Mouse (Mus musculus) cortical plate, adult 2 months (tissue): ENCODE results near the gene Nrp1. TPM values are rescaled to one million over a fixed set of nuclear protein-coding genes. Genes with fewer than 3 reads are reported as not detected.

Experiments
- H3K27ac ChIP-seq: fragments of 200-500 bp; 2 replicates; pipeline ENCODE4 v1.5.1; 2012; ENCODE audit warnings: low read length, control low read depth, inconsistent platforms; ENCODE audit not compliant: insufficient read depth
- H3K4me1 ChIP-seq: fragments of 200-500 bp; 2 replicates; pipeline ENCODE4 v1.6.1; 2011; ENCODE audit warnings: low read length; ENCODE audit not compliant: control insufficient read depth, insufficient read depth
- H3K4me3 ChIP-seq: fragments of 200-500 bp; 2 replicates; pipeline ENCODE4 v1.5.1; 2011; ENCODE audit warnings: mild to moderate bottlenecking, low read length, control low read depth; ENCODE audit not compliant: insufficient read depth
- CTCF ChIP-seq: fragments of 200-500 bp; IDR thresholded peaks from 2 replicates; pipeline ENCODE4 v1.5.1; 2011; ENCODE audit warnings: mild to moderate bottlenecking, control low read depth, low read length; ENCODE audit not compliant: insufficient read depth; ENCODE audit errors: extremely low read depth
- POLR2A ChIP-seq: fragments of 200-500 bp; IDR thresholded peaks from 2 replicates; pipeline ENCODE4 v1.6.1; 2011; ENCODE audit warnings: mild to moderate bottlenecking, low read length, control low read depth; ENCODE audit not compliant: insufficient read depth; ENCODE audit errors: extremely low read depth
- polyA plus RNA-seq: library from polyadenylated mRNA; depleted of rRNA; stranded (reverse); fragments of >200 nt; gene quantifications from 2 replicates; pipeline ENCODE4 v1.2.3, GENCODE M21; 2012

The Nrp1 gene
- polyA plus RNA-seq, 1 experiment: 12.9 TPM

DNA sequence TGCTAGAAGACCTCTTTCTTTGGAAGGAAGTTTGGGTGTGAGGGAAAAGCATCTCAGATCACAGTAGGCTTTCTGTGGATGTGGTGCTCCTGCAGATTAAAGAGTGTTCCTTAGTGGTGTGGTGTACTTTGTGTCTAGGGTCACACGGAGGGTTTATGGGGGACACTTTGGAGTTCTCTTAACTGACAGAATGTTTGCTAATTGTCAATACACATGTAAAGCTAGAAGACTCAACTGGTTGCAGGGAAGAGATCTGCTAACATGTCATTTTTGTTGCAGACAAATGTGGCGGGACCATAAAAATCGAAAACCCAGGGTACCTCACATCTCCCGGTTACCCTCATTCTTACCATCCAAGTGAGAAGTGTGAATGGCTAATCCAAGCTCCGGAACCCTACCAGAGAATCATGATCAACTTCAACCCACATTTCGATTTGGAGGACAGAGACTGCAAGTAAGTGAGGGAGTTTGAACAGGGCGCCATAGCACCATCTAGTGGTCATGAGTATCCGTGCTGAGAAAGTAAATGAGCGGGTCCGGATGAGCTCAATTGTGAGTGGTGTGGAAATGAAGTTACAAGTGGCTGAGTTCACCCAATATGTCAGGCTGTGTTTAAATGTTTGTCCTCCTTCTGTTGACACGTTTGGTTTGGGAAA, 4.7 kb downstream of the Nrp1 start:
- no peaks in the 10 kb centered on the region for H3K4me1 ChIP-seq
- no peak overlapping the region for H3K27ac ChIP-seq
- peak; percentile 90 for TF ChIP-seq CTCF
- no peak for TF ChIP-seq POLR2A
- H3K4me3 ChIP-seq: no peak overlapping the region

DNA sequence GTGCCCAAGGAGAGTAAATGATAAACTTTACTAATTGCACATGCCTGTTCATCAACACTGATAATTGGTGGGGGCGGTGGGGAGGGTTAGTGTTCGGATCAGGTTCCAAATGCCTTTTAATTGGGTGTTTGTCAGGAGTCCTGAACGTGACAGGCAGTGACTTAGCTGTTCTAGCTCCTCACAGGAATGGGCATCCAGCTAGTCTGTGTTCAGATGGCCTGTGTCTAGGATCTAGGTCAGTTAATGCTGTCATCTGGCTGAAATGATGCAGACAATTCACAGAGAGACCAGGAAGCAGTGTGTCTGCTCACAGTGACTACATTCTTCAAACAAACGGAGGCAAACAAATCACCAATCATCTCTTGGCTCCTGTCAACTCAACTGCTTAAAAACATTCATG, 12.1 kb downstream of the Nrp1 start:
- Histone ChIP-seq H3K27ac (no peak overlapping the region), H3K4me3 (no peak overlapping the region), H3K4me1 (0 out of 2 replicates have a peak, but pooled peaks cover 2% of the 10 kb centered on the region)
- TF ChIP-seq CTCF (no peak), POLR2A (no peak)

DNA sequence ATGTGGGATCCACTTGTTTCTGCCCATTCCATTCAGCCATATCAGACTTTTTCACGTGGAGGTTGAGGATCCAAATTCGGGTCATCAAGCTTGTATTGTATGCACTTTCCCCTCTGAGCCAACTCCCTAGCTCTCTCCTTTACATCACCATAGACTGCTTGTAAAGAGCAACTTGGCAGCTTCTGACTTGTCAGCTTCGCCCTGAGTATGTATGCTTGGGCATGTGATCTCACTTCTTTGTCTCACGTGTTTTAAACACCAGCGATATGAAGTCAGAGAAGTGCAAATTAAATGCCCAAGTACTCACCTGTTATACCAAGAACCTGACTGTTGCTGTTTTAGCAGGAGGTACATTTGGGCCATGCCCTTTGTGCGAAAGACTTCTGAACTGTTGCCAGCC, 12.6 kb downstream of the Nrp1 start:
- Histone ChIP-seq H3K27ac (no peak overlapping the region), H3K4me1 (0 out of 2 replicates have a peak, but pooled peaks cover 2% of the 10 kb centered on the region), H3K4me3 (no peak overlapping the region)
- TF ChIP-seq CTCF (no peak), POLR2A (no peak)

DNA sequence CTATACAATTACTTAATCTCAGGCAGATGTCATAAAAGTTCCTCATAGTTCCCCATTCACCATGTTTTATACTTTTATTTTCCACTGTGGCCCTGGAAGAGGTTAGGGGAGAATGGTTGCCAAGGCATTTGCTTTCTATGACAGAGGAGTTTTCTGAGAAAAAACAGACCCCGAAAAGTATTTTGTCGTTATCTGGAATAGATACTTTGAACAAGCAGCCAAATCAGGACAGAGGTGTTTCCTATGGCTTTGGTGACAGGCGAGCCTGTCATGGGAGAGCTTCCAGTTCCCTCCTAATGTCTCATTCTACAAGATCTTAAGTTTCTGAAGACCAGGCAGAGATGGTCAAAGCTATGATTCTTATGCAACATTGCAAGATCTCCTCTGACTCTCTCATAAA, 13.4 kb downstream of the Nrp1 start:
- TF ChIP-seq CTCF: no peak
- no peak for TF ChIP-seq POLR2A
- Histone ChIP-seq H3K27ac (no peak overlapping the region), H3K4me3 (no peak overlapping the region), H3K4me1 (peaks cover 2% of the 10 kb centered on the region; the same call in 1 of the 2 replicates)

DNA sequence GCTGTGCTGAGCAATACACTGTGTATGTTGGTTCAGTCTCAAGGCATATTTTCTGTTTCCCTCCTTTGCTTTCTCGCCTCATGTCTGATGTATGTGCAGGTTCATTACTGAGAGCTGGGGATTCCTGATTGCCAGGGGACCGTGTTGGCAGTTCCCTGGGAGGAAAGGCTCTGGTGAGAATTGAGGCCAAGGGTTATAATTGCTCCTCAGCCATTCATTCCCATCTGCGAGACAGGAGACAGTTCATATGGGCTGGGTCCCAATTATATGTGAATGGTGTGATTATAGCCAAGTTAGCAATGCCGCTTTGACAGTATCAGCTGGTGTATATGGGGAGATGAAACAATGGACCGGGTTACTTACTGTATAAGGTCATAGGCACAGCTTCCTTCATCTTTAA, 14.3 kb downstream of the Nrp1 start:
- Histone ChIP-seq H3K27ac (no peak overlapping the region), H3K4me1 (peaks cover 2% of the 10 kb centered on the region; the same call in 1 of the 2 replicates), H3K4me3 (no peak overlapping the region)
- TF ChIP-seq CTCF (no peak), POLR2A (no peak)

DNA sequence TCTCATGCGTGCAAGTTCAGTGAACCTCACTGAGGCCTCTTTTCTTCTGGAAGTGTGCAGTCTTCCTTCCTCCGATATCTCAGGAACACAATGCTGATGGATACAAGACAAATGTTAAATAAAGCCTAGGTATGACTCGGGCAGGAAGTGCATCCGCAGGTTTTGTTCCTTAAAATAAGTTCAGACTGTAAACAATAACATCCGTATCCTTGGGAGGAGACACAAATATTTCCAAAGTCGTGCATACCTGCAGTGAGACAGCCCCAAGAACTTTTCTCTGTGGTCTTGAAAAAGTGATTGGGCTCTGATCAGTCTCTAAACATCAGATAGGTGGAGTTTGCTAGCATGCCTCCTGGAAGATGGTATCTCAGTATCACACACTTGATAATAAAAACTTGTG, 15.0 kb downstream of the Nrp1 start:
- Histone ChIP-seq H3K4me1 (peaks cover 2% of the 10 kb centered on the region; the same call in 1 of the 2 replicates), H3K27ac (no peak overlapping the region), H3K4me3 (no peak overlapping the region)
- no peak for TF ChIP-seq CTCF
- TF ChIP-seq POLR2A: no peak

DNA sequence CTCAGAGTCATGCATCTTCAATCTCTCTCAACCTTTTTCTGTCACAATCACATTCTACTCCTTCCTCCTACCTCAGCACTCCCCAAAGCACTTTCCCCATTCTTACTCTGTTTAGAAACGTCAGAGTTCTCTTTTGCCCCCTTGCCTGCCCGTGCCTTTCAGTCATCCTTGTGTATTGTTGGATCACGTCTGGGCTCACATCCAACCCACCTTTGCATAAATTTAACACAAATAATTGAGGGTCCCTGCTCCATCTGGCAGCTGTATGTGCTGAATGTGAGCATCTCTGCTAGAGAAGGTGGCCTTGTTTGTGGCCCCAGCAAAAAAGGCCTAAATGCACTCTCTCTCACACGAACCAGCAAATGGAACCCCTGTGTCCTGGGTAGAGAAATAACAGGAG, 16.9 kb downstream of the Nrp1 start:
- no peak overlapping the region for H3K27ac ChIP-seq
- peaks cover 1% of the 10 kb centered on the region for H3K4me1 ChIP-seq
- TF ChIP-seq CTCF: no peak
- no peak for TF ChIP-seq POLR2A
- no peak overlapping the region for H3K4me3 ChIP-seq

DNA sequence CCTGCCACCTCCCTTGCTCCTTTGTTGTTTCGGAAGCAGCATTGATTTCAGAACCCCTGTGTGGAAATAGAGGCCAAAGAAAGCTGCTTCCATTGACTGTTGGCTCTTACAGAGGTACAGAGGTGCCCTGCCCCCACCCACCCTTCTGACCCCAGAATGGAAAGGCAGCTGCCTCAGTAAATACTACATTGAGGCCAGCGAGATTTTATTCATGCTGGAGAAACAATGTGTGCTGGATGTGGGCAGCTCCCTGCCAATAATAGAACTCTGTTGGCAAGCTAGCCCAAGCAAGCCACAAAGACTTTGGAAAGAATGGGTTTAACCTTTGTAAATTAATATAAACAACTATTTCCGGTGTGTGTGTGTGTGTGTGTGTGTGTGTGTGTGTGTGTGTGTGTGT, 24.8 kb downstream of the Nrp1 start:
- no peak overlapping the region for H3K4me3 ChIP-seq
- no peak overlapping the region for H3K27ac ChIP-seq
- TF ChIP-seq CTCF: no peak
- TF ChIP-seq POLR2A: no peak
- peaks cover 11% of the 10 kb centered on the region for H3K4me1 ChIP-seq

DNA sequence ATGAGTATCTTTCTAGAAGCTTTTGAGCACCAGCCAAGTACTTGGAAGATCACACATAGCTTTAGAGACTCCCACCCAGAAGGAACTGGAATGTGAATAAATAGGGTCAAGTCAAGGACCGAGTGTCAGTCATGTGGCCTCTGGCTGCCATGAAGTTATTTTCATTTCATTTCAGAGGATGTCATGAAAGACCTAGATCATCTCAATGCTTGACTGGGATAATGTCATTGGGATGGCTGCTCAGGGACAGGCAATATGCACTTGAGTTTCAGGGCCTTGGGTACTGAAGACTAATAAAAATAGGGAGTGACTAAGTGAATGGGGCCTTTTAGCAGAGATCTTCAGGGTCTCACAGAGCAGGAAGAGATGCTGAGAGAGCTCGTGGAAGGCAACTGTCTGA, 26.0 kb downstream of the Nrp1 start:
- peaks cover 10% of the 10 kb centered on the region; the same call in 1 of the 2 replicates for H3K4me1 ChIP-seq
- H3K4me3 ChIP-seq: no peak overlapping the region
- H3K27ac ChIP-seq: no peak overlapping the region
- no peak for TF ChIP-seq CTCF
- TF ChIP-seq POLR2A: no peak

DNA sequence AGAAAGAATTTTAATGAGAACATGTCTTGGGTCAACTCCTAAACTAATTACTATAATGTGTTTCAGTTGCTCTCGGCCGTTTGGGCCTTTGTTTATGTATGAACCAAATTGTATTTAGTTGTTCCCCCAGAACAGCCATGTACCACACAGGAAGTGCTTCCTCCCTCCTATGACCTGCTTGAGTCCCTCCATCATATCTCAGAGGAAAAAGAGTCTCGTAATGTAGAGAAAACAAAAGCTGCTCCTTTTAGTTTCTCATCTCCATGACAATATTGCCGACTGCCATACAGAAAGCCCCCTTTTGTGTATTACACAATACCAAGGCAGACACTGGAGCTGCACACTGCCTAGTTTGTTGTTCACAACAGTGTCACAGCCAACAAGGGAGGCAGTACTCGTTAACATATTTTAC, 26.5 kb downstream of the Nrp1 start:
- no peak overlapping the region for H3K27ac ChIP-seq
- peaks cover 10% of the 10 kb centered on the region; the same call in 1 of the 2 replicates for H3K4me1 ChIP-seq
- H3K4me3 ChIP-seq: no peak overlapping the region
- no peak for TF ChIP-seq POLR2A
- TF ChIP-seq CTCF: no peak
